Mouse (Mus musculus) embryo, embryonic 11 days (tissue): ENCODE data around the gene Magea6.
"Not testable (repeated sequence)": the region's sequence is repeated elsewhere in the genome, so short reads cannot be mapped to it uniquely, and the experiment has no call there.

Experiments
- DNase-seq: peaks from one replicate; pipeline ENCODE4 v3.0.0-alpha.2; 2015

Gene Magea6

GRCm38 (mm10) chrX:154935887-154936286 lies at the start of gene Magea6:
Gene Magea6 (minus strand): TSS chrX:154935987.
- DNase-seq: not testable (repeated sequence)

GRCm38 (mm10) chrX:154949405-154949804 lies 13.6 kb upstream of the Magea6 start, which contains the start of gene Magea3:
Gene Magea3 (minus strand): TSS chrX:154949505.
- not testable (repeated sequence) for DNase-seq

- DNase-seq: not testable (repeated sequence)
Observed at GRCm38 (mm10) chrX:154890167-154890566, 45.6 kb downstream of the Magea6 start, which contains the start of gene Cldn34b1. Gene Cldn34b1 (minus strand): TSS chrX:154890267.
